8 mouse cellular contexts compared by ENCODE assay signal in the genomic region with DNA sequence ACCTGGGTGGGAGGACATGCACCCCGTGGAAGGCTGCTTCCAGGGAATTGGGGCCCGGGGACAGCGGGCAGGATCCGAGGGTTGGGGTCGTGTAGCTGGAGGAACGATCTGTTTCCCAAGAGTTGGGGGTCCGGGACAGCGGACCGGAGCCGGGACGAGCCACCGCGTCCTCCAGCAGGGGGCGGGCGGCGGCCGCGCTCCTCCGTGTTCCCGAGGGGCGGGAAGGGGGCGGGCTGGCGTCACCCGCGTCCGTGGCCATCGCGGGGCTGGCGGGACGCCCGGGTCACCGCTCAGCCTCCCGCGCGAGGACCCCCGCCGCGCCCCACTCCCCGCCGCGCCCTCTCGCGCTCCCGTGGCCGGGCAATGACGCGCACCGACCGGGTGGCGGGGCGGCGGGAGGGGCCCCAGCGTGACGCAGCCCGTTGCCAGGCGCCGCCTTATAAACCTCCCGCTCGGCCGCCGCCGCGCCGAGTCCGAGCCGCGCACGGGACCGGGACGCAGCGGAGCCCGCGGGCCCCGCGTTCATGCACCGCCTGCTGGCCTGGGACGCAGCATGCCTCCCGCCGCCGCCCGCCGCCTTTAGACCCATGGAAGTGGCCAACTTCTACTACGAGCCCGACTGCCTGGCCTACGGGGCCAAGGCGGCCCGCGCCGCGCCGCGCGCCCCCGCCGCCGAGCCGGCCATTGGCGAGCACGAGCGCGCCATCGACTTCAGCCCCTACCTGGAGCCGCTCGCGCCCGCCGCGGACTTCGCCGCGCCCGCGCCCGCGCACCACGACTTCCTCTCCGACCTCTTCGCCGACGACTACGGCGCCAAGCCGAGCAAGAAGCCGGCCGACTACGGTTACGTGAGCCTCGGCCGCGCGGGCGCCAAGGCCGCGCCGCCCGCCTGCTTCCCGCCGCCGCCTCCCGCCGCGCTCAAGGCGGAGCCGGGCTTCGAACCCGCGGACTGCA. TPM values are rescaled to one million over a fixed set of nuclear protein-coding genes. Genes with fewer than 3 reads are reported as not detected.
DNase-seq lines count a peak whose midpoint lies in the region; ATAC-seq and TF ChIP-seq lines count a peak whose summit lies in the region.

A gene (plus strand): TSS at position 418 of the 954 bp plus-strand sequence.

- peak; percentile 48 for TF ChIP-seq POLR2A in spleen, adult 2 months (IDR thresholded peaks at IDR 0.05; ENCODE audit: low read depth, low read length)

- peak within 1 kb of the TSS; percentile 69 for H3K9ac ChIP-seq in embryonic facial prominence, embryonic 15.5 days
- peak within 1 kb of the TSS; percentile 62 for H3K9ac ChIP-seq in limb, embryonic 15.5 days
- peak within 1 kb of the TSS; percentile 56 for H3K9ac ChIP-seq in midbrain, embryonic 16.5 days (ENCODE audit: low read depth, low read length)

- peaks cover 8% of the 10 kb centered on the region; the same call in 1 of the 2 replicates for H3K27me3 ChIP-seq in embryonic facial prominence, embryonic 15.5 days
- peaks cover 35% of the 10 kb centered on the region for H3K27me3 ChIP-seq in limb, embryonic 15.5 days
- H3K27me3 ChIP-seq in midbrain, embryonic 16.5 days (ENCODE audit: control insufficient read depth, insufficient read depth, low read depth, low read length): peaks cover 45% of the 10 kb centered on the region
- H3K27me3 ChIP-seq in spleen, adult 2 months (ENCODE audit: control insufficient read depth, insufficient read depth, low read length): no peaks in the 10 kb centered on the region; the same call in 1 of the 2 replicates

- peak within 1 kb of the TSS; percentile 96 for H3K4me2 ChIP-seq in embryonic facial prominence, embryonic 15.5 days (replicated peaks)
- peak within 1 kb of the TSS; percentile 97 for H3K4me2 ChIP-seq in limb, embryonic 15.5 days
- H3K4me2 ChIP-seq in midbrain, embryonic 16.5 days (ENCODE audit: low read length): peak within 1 kb of the TSS; percentile 87

- peak within 1 kb of the TSS; percentile 84 for H3K27ac ChIP-seq in embryonic facial prominence, embryonic 15.5 days (replicated peaks)
- H3K27ac ChIP-seq in limb, embryonic 15.5 days: peak within 1 kb of the TSS; percentile 79
- no peak within 1 kb of the TSS; the same call in 1 of the 2 replicates for H3K27ac ChIP-seq in midbrain, embryonic 16.5 days (ENCODE audit: low read length)
- peak within 1 kb of the TSS; percentile 83 for H3K27ac ChIP-seq in spleen, adult 2 months (ENCODE audit: insufficient read depth, low read length)

- H3K4me1 ChIP-seq in embryonic facial prominence, embryonic 15.5 days: peaks cover 49% of the 10 kb centered on the region
- peaks cover 39% of the 10 kb centered on the region for H3K4me1 ChIP-seq in limb, embryonic 15.5 days
- H3K4me1 ChIP-seq in midbrain, embryonic 16.5 days (ENCODE audit: control insufficient read depth, insufficient read depth, low read length): peaks cover 11% of the 10 kb centered on the region
- H3K4me1 ChIP-seq in spleen, adult 2 months (ENCODE audit: control insufficient read depth, insufficient read depth, insufficient read length): peaks cover 3% of the 10 kb centered on the region; the same call in 1 of the 2 replicates

- TF ChIP-seq CTCF in spleen, adult 2 months (IDR thresholded peaks at IDR 0.05; ENCODE audit: extremely low read depth, insufficient read depth, insufficient read length, insufficient replicate concordance): peak; percentile 68; the same call in 1 of the 2 replicates

- no peaks in the 10 kb centered on the region for H3K36me3 ChIP-seq in embryonic facial prominence, embryonic 15.5 days
- no peaks in the 10 kb centered on the region for H3K36me3 ChIP-seq in limb, embryonic 15.5 days
- no peaks in the 10 kb centered on the region for H3K36me3 ChIP-seq in midbrain, embryonic 16.5 days (ENCODE audit: control insufficient read depth, insufficient read depth, low read length)
- H3K36me3 ChIP-seq in spleen, adult 2 months (ENCODE audit: control insufficient read depth, insufficient read depth, low read length): no peaks in the 10 kb centered on the region

- no peaks in the 10 kb centered on the region for H3K9me3 ChIP-seq in embryonic facial prominence, embryonic 15.5 days (replicated peaks)
- no peaks in the 10 kb centered on the region for H3K9me3 ChIP-seq in limb, embryonic 15.5 days
- H3K9me3 ChIP-seq in midbrain, embryonic 16.5 days (replicated peaks; ENCODE audit: control insufficient read depth, low read length, poor library complexity, severe bottlenecking): no peaks in the 10 kb centered on the region

- peak; percentile 78 for DNase-seq in 3T3-L1 (ENCODE audit: low read depth, low spot score)
- DNase-seq in adrenal gland, postnatal 36 days: peak; percentile 92 to 95
- DNase-seq in heart, adult 9 months (ENCODE audit: low spot score in 2 of 2): peak; percentile 91 to 93
- peak; percentile 85 for DNase-seq in kidney, adult 9 months
- peak in 1 of 2 experiments; percentile 70 for DNase-seq in spleen, adult 2 months (ENCODE audit: low read depth in 1 of 2, low spot score in 2 of 2)

- peak within 1 kb of the TSS; percentile 78 for H3K4me3 ChIP-seq in embryonic facial prominence, embryonic 15.5 days (replicated peaks)
- peak within 1 kb of the TSS; percentile 82 for H3K4me3 ChIP-seq in limb, embryonic 15.5 days
- H3K4me3 ChIP-seq in midbrain, embryonic 16.5 days (ENCODE audit: low read depth, low read length): peak within 1 kb of the TSS; percentile 64
- peak within 1 kb of the TSS; percentile 78 for H3K4me3 ChIP-seq in spleen, adult 2 months (ENCODE audit: extremely low read depth, insufficient read depth, insufficient read length)

- peak; percentile 82 for ATAC-seq in embryonic facial prominence, embryonic 15.5 days (ENCODE audit: insufficient number of reproducible peaks, low FRiP score, low TSS enrichment, low read depth)
- peak; percentile 73 for ATAC-seq in limb, embryonic 15.5 days (ENCODE audit: insufficient number of reproducible peaks, low FRiP score, low TSS enrichment, low read depth)
- ATAC-seq in midbrain, embryonic 16.5 days: peak; percentile 53

- under 1% methylated on average over 144 of the region's 147 CpGs for whole genome bisulfite sequencing in embryonic facial prominence, embryonic 15.5 days
- under 1% methylated on average over 97 of the region's 147 CpGs for WGBS in limb, embryonic 15.5 days
- WGBS in midbrain, embryonic 16.5 days: under 1% methylated on average over 102 of the region's 147 CpGs
- under 1% methylated on average over 94 of the region's 147 CpGs for WGBS in spleen, adult 2 months

RNA-seq across cellular contexts. Expression of the gene that starts here (rescaled TPM):
- total RNA-seq in adrenal gland, postnatal 36 days (2021): 100 to 1,000 TPM; 357 to 631 TPM
- polyA plus RNA-seq in embryonic facial prominence, embryonic 15.5 days (2015; fragmentation: Nextera tagmentation; extraction: Ambion mirVana): 41.9 and 42.0 TPM in 2 replicates
- polyA plus RNA-seq in limb, embryonic 15.5 days (2015; fragmentation: Nextera tagmentation; extraction: Ambion mirVana): 20.5 and 25.0 TPM in 2 replicates
- 0.37 and 0.60 TPM in 2 replicates for polyA plus RNA-seq in midbrain, embryonic 16.5 days (2015; fragmentation: Nextera tagmentation; extraction: Ambion mirVana)
- polyA plus RNA-seq in spleen, adult 2 months (2012; rRNA removed): 68.5 and 161 TPM in 2 replicates

Comparison
In these comparisons a context has a peak if more than half of its experiments do, and no peak if none do; other contexts are left out.
1. RNA of the gene that starts here (polyA plus RNA-seq): 68.5 to 161 TPM in spleen, adult 2 months, 41.9 to 42.0 TPM in embryonic facial prominence, embryonic 15.5 days and 20.5 to 25.0 TPM in limb, embryonic 15.5 days; 0.37 to 0.60 TPM in midbrain, embryonic 16.5 days; every median in the first group is over 10 times any median in the second.
2. Peak in ATAC-seq, H3K4me3 ChIP-seq, H3K9ac ChIP-seq and H3K4me2 ChIP-seq in midbrain, embryonic 16.5 days; RNA of the gene not detected or under 1 TPM.
3. Peak in every context shown above with its lines, with median percentiles within 50 percentile points of each other: ATAC-seq, H3K4me2 ChIP-seq, H3K4me3 ChIP-seq and H3K9ac ChIP-seq.